Mouse (Mus musculus) left cerebral cortex, postnatal 36 days (tissue): ENCODE measurements around the gene 1700024G13Rik. TPM values are rescaled to one million over a fixed set of nuclear protein-coding genes. Genes with fewer than 3 reads are reported as not detected.

Source experiments
- DNase-seq, 2 experiments: peaks; one replicate each; pipeline ENCODE4 v3.0.0; 2021 to 2022; ENCODE audit warnings: low spot score in 2 of 2, mixed read lengths in 1 of 2
- intact Hi-C: fragments of 180-260 bp; cut with DNase I; formaldehyde crosslinking; loops from one replicate; pipeline ENCODE4 v1.15.1; 2025
- total RNA-seq, 2 experiments: library from RNA; stranded (reverse); gene quantifications; 2 replicates each; pipeline ENCODE4 v1.2.3; 2021

The 1700024G13Rik gene
- total RNA-seq, 2 experiments from 2014 or later: not detected

GRCm38 (mm10) chr14:32336021-32336420 is 52.2 kb downstream of the 1700024G13Rik start:
- no peak for DNase-seq
- intact Hi-C loops: no loop called here

GRCm38 (mm10) chr14:32332515-32333445 is 55.4 kb downstream of the 1700024G13Rik start:
- intact Hi-C loops: no loop called here
- DNase-seq: no peak

GRCm38 (mm10) chr14:32327366-32327765 is 60.8 kb downstream of the 1700024G13Rik start:
- intact Hi-C loops: no loop called here

More at GRCm38 (mm10) chr14:32327366-32327765, 60.8 kb downstream of the 1700024G13Rik start:
- DNase-seq: no peak

Other genes starting within 250 kb of the 1700024G13Rik start
- not detected for gene Msmb, start 246.4 kb downstream of the 1700024G13Rik start, total RNA-seq
- 100 to 1,000 TPM; 102 to 106 TPM for gene Ncoa4, start 228.5 kb downstream of the 1700024G13Rik start, total RNA-seq
- gene Timm23, start 186.5 kb downstream of the 1700024G13Rik start, total RNA-seq: 10 to 100 TPM; 61.9 to 80.2 TPM
- 10 to 100 TPM; 35.9 to 42.6 TPM for gene Parg, start 186.4 kb downstream of the 1700024G13Rik start, total RNA-seq
- 100 to 1,000 TPM; 103 to 114 TPM for gene Ogdhl, start 66.4 kb downstream of the 1700024G13Rik start, total RNA-seq
- 1 to 10 TPM; 1.1 to 1.8 TPM for gene Slc18a3, start 76.5 kb upstream of the 1700024G13Rik start, total RNA-seq
- gene Chat, start 77.6 kb upstream of the 1700024G13Rik start, total RNA-seq: 1 to 10 TPM in 1 of 2 experiments, under 1 TPM in 1; 0.81 to 2.3 TPM
- gene Ercc6, start 125.1 kb upstream of the 1700024G13Rik start, total RNA-seq: 10 to 100 TPM; 16.6 to 24.4 TPM
- not detected for gene Prrxl1, start 211.0 kb upstream of the 1700024G13Rik start, total RNA-seq